Comparison of ENCODE assay signal across 8 mouse cellular contexts in genomic region chr4:126286492-126286891, GRCm38 (mm10). TPM values are rescaled to one million over a fixed set of nuclear protein-coding genes. Genes with fewer than 3 reads are reported as not detected.
A peak's percentile ranks its signal among the peaks of the same experiment; 100 is the strongest.
DNase-seq lines count a peak whose midpoint lies in the region; ATAC-seq and TF ChIP-seq lines count a peak whose summit lies in the region.

Gene Col8a2, plus strand, starts transcription at chr4:126286793.

- H3K27me3 ChIP-seq in hindbrain, embryonic 14.5 days (ENCODE audit: control insufficient read depth, insufficient read depth, low read length) = peaks cover 41% of the 10 kb centered on the region
- H3K27me3 ChIP-seq in liver, embryonic 16.5 days (ENCODE audit: control insufficient read depth, insufficient read depth, low read depth, low read length) = peaks cover 40% of the 10 kb centered on the region

- H3K9me3 ChIP-seq in ES-E14 (ENCODE audit: control insufficient read depth, insufficient read depth, low read depth, low read length) = no peaks in the 10 kb centered on the region
- no peaks in the 10 kb centered on the region for H3K9me3 ChIP-seq in hindbrain, embryonic 14.5 days (ENCODE audit: control insufficient read depth, low read length)
- H3K9me3 ChIP-seq in liver, embryonic 16.5 days (replicated peaks; ENCODE audit: control insufficient read depth, low read length) = no peaks in the 10 kb centered on the region

- DNase-seq in ES-E14 (ENCODE audit: low read depth, low spot score) = no peak
- peak; percentile 26 for DNase-seq in embryo, embryonic 10.5 days (ENCODE audit: low spot score)
- DNase-seq in hindbrain, embryonic 14.5 days (ENCODE audit: low spot score) = no peak
- DNase-seq in retina, postnatal 1 day = peak; percentile 59
- no peak for DNase-seq in layer of hippocampus, adult 11-12 months (ENCODE audit: low spot score)
- DNase-seq in frontal cortex, postnatal 14 days (ENCODE audit: low spot score in 2 of 2) = no peak
- DNase-seq in right cerebral cortex, postnatal 4 days = no peak

- H3K36me3 ChIP-seq in ES-E14 (ENCODE audit: control insufficient read depth, insufficient read depth, low read length, poor library complexity, severe bottlenecking) = no peaks in the 10 kb centered on the region
- H3K36me3 ChIP-seq in hindbrain, embryonic 14.5 days (replicated peaks; ENCODE audit: control insufficient read depth, insufficient read depth) = no peaks in the 10 kb centered on the region
- no peaks in the 10 kb centered on the region for H3K36me3 ChIP-seq in liver, embryonic 16.5 days (ENCODE audit: control insufficient read depth, insufficient read depth)

- peak within 1 kb of the TSS; percentile 46 for H3K4me2 ChIP-seq in hindbrain, embryonic 14.5 days (replicated peaks)
- H3K4me2 ChIP-seq in liver, embryonic 16.5 days (ENCODE audit: low read depth, low read length) = peak within 1 kb of the TSS; percentile 57

- WGBS in hindbrain, embryonic 14.5 days = 2% methylated on average over 42 of the region's 42 CpGs
- 4% methylated on average over 42 of the region's 42 CpGs for WGBS in liver, embryonic 16.5 days (ENCODE audit: insufficient replicate concordance)

- peaks cover 2 to 11% of the 10 kb centered on the region in 2 experiments; a peak in 1 of 4 replicates for H3K4me1 ChIP-seq in ES-E14 (ENCODE audit: control insufficient read depth in 2 of 2, insufficient read depth in 2 of 2, low read length in 2 of 2, poor library complexity in 1 of 2)
- peaks cover 5% of the 10 kb centered on the region; the same call in 1 of the 2 replicates for H3K4me1 ChIP-seq in hindbrain, embryonic 14.5 days (replicated peaks; ENCODE audit: control insufficient read depth, insufficient read depth, low read length)
- H3K4me1 ChIP-seq in liver, embryonic 16.5 days (ENCODE audit: control insufficient read depth, low read depth, low read length) = peaks cover 2% of the 10 kb centered on the region

- peak within 1 kb of the TSS; percentile 45 to 56 for H3K4me3 ChIP-seq in ES-E14 (ENCODE audit: insufficient read depth in 1 of 2, low read depth in 1 of 2, low read length in 2 of 2, poor library complexity in 1 of 2, severe bottlenecking in 1 of 2)
- peak within 1 kb of the TSS; percentile 29 for H3K4me3 ChIP-seq in hindbrain, embryonic 14.5 days (replicated peaks; ENCODE audit: low read length)
- H3K4me3 ChIP-seq in liver, embryonic 16.5 days (ENCODE audit: low read depth, low read length) = peak within 1 kb of the TSS; percentile 47

- in situ Hi-C loops in ES-E14 (cut with MboI; ENCODE audit: low sequenced_read_pairs in 2 of 2, unreplicated experiment in 2 of 2) = no loop called here

- H3K27ac ChIP-seq in ES-E14 (ENCODE audit: insufficient read depth, low read depth, low read length, poor library complexity, severe bottlenecking) = no peak within 1 kb of the TSS
- no peak within 1 kb of the TSS for H3K27ac ChIP-seq in hindbrain, embryonic 14.5 days
- no peak within 1 kb of the TSS for H3K27ac ChIP-seq in liver, embryonic 16.5 days (ENCODE audit: low read length)

- H3K9ac ChIP-seq in ES-E14 (ENCODE audit: insufficient read depth, low read depth, low read length, poor library complexity, severe bottlenecking) = 0 out of 2 replicates have a peak within 1 kb of the TSS, but pooled peaks have one; percentile 30
- 0 out of 2 replicates have a peak within 1 kb of the TSS, but pooled peaks have one; percentile 28 for H3K9ac ChIP-seq in hindbrain, embryonic 14.5 days
- no peak within 1 kb of the TSS; the same call in 1 of the 2 replicates for H3K9ac ChIP-seq in liver, embryonic 16.5 days (ENCODE audit: low read depth, low read length)

- ATAC-seq in hindbrain, embryonic 14.5 days (ENCODE audit: low FRiP score) = no peak; the same call in 1 of the 2 replicates
- peak; percentile 35; the same call in 1 of the 2 replicates for ATAC-seq in liver, embryonic 16.5 days (ENCODE audit: low read depth)

TF ChIP-seq in ES-E14, 5 proteins besides CTCF, POLR2A, EP300 and RAD21:
- no peak for TF ChIP-seq MAFK (IDR thresholded peaks at IDR 0.05; ENCODE audit: insufficient read depth, low read depth, low read length)
- TF ChIP-seq ZNF384 (IDR thresholded peaks at IDR 0.05; ENCODE audit: low read depth, low read length) = no peak
- TF ChIP-seq HCFC1 (IDR thresholded peaks at IDR 0.05; ENCODE audit: borderline replicate concordance, insufficient read depth, low read length) = no peak
- no peak for TF ChIP-seq ZC3H11A (IDR thresholded peaks at IDR 0.05; ENCODE audit: borderline replicate concordance, low read depth, low read length)
- no peak for TF ChIP-seq CHD2 (IDR thresholded peaks at IDR 0.05; ENCODE audit: low read depth, low read length)

RNA-seq across cellular contexts. Expression of gene Col8a2, which starts in this region (rescaled TPM):
- 3.7 and 3.8 TPM in 2 replicates for total RNA-seq in ES-E14 (2012; rRNA removed)
- 8.1 and 9.9 TPM in 2 replicates for polyA plus RNA-seq in hindbrain, embryonic 14.5 days (2014; fragmentation: Nextera tagmentation; extraction: Ambion mirVana)
- 0.57 and 0.71 TPM in 2 replicates for polyA plus RNA-seq in liver, embryonic 16.5 days (2015; fragmentation: Nextera tagmentation; extraction: Ambion mirVana)

Comparison
In these comparisons a context has a peak if more than half of its experiments do, and no peak if none do; other contexts are left out.
1. Peak in ATAC-seq, H3K4me3 ChIP-seq and H3K4me2 ChIP-seq in liver, embryonic 16.5 days; RNA of the gene not detected or under 1 TPM.
2. DNase-seq: peak in embryo, embryonic 10.5 days (single experiment) and retina, postnatal 1 day (single experiment); none in ES-E14 (single experiment), hindbrain, embryonic 14.5 days (single experiment), layer of hippocampus, adult 11-12 months (single experiment), frontal cortex, postnatal 14 days (0 of 2) and right cerebral cortex, postnatal 4 days (single experiment).
3. Peak in every context shown above with its lines, with median percentiles within 50 percentile points of each other: H3K4me3 ChIP-seq.